Mouse (Mus musculus): ENCODE data around the gene Gm11361. TPM values are rescaled to one million over a fixed set of nuclear protein-coding genes. Genes with fewer than 3 reads are reported as not detected.

Gene Gm11361
- polyA plus RNA-seq (2014; fragmentation: Nextera tagmentation; extraction: Ambion mirVana), result 0.88 and 2.1 TPM in 2 replicates

GRCm38 (mm10) chr13:28257228-28257627, at the start of gene Gm11361:
Gene Gm11361 (plus strand): TSS chr13:28257528.
- DNase-seq (ENCODE audit: low spot score) (no peak), ATAC-seq (ENCODE audit: low FRiP score) (no peak)
- 100% methylated on average over 3 of the region's 3 CpGs for WGBS
- no peaks in the 10 kb centered on the region for H3K9me3 ChIP-seq (ENCODE audit: control insufficient read depth, low read length)
- H3K27ac ChIP-seq (ENCODE audit: low read depth, low read length), result no peak within 1 kb of the TSS
- no peak within 1 kb of the TSS for H3K9ac ChIP-seq (ENCODE audit: low read depth, low read length)
- no peaks in the 10 kb centered on the region for H3K4me1 ChIP-seq (replicated peaks; ENCODE audit: control insufficient read depth, insufficient read depth, low read length)
- no peaks in the 10 kb centered on the region for H3K36me3 ChIP-seq (ENCODE audit: control insufficient read depth, insufficient read depth, low read length)
- no peak within 1 kb of the TSS for H3K4me3 ChIP-seq (ENCODE audit: low read depth, low read length)
- no peak within 1 kb of the TSS for H3K4me2 ChIP-seq (replicated peaks; ENCODE audit: low read depth, low read length)
- no peaks in the 10 kb centered on the region for H3K27me3 ChIP-seq (ENCODE audit: control insufficient read depth, insufficient read depth, low read length)

GRCm38 (mm10) chr13:28264399-28264798, 7.1 kb downstream of the Gm11361 start:
- ATAC-seq (ENCODE audit: low FRiP score) (no peak), DNase-seq (ENCODE audit: low spot score) (peak; percentile 2)
- no peak overlapping the region for H3K4me2 ChIP-seq (replicated peaks; ENCODE audit: low read depth, low read length)
- no peak overlapping the region for H3K4me3 ChIP-seq (ENCODE audit: low read depth, low read length)
- no peak overlapping the region for H3K27ac ChIP-seq (ENCODE audit: low read depth, low read length)
- H3K36me3 ChIP-seq (ENCODE audit: control insufficient read depth, insufficient read depth, low read length), result no peaks in the 10 kb centered on the region
- no peaks in the 10 kb centered on the region for H3K27me3 ChIP-seq (ENCODE audit: control insufficient read depth, insufficient read depth, low read length)
- no peaks in the 10 kb centered on the region for H3K4me1 ChIP-seq (replicated peaks; ENCODE audit: control insufficient read depth, insufficient read depth, low read length)
- no peak overlapping the region for H3K9ac ChIP-seq (ENCODE audit: low read depth, low read length)
- WGBS, result 13% methylated on average over 1 of the region's 1 CpGs
- no peaks in the 10 kb centered on the region for H3K9me3 ChIP-seq (ENCODE audit: control insufficient read depth, low read length)

GRCm38 (mm10) chr13:28287368-28287767, 30.0 kb downstream of the Gm11361 start:
- ATAC-seq (ENCODE audit: low FRiP score) (no peak), DNase-seq (ENCODE audit: low spot score) (no peak)
- Histone ChIP-seq H3K4me2 (replicated peaks; ENCODE audit: low read depth, low read length) (no peak overlapping the region), H3K27ac (ENCODE audit: low read depth, low read length) (no peak overlapping the region), H3K4me3 (ENCODE audit: low read depth, low read length) (no peak overlapping the region), H3K4me1 (replicated peaks; ENCODE audit: control insufficient read depth, insufficient read depth, low read length) (no peaks in the 10 kb centered on the region), H3K27me3 (ENCODE audit: control insufficient read depth, insufficient read depth, low read length) (no peaks in the 10 kb centered on the region), H3K9me3 (ENCODE audit: control insufficient read depth, low read length) (no peaks in the 10 kb centered on the region), H3K36me3 (ENCODE audit: control insufficient read depth, insufficient read depth, low read length) (no peaks in the 10 kb centered on the region), H3K9ac (ENCODE audit: low read depth, low read length) (no peak overlapping the region)
- WGBS, result 94% methylated on average over 3 of the region's 3 CpGs

GRCm38 (mm10) chr13:28294272-28294671, 36.9 kb downstream of the Gm11361 start:
- 0 out of 2 replicates have a peak overlapping the region, but pooled peaks have one; percentile 14 for H3K27ac ChIP-seq (ENCODE audit: low read depth, low read length)
- no peak overlapping the region for H3K4me3 ChIP-seq (ENCODE audit: low read depth, low read length)
- no peaks in the 10 kb centered on the region for H3K36me3 ChIP-seq (ENCODE audit: control insufficient read depth, insufficient read depth, low read length)
- no peak overlapping the region for H3K4me2 ChIP-seq (replicated peaks; ENCODE audit: low read depth, low read length)
- no peaks in the 10 kb centered on the region for H3K4me1 ChIP-seq (replicated peaks; ENCODE audit: control insufficient read depth, insufficient read depth, low read length)
- 73% methylated on average over 4 of the region's 4 CpGs for WGBS
- no peaks in the 10 kb centered on the region for H3K27me3 ChIP-seq (ENCODE audit: control insufficient read depth, insufficient read depth, low read length)
- peak; percentile 1 for DNase-seq (ENCODE audit: low spot score)
- no peak overlapping the region for H3K9ac ChIP-seq (ENCODE audit: low read depth, low read length)
- no peak for ATAC-seq (ENCODE audit: low FRiP score)
- no peaks in the 10 kb centered on the region for H3K9me3 ChIP-seq (ENCODE audit: control insufficient read depth, low read length)

GRCm38 (mm10) chr13:28294757-28295361, 37.5 kb downstream of the Gm11361 start:
- H3K36me3 ChIP-seq (ENCODE audit: control insufficient read depth, insufficient read depth, low read length), result no peaks in the 10 kb centered on the region
- 0 out of 2 replicates have a peak overlapping the region, but pooled peaks have one; percentile 14 for H3K27ac ChIP-seq (ENCODE audit: low read depth, low read length)
- peak; percentile 79; the same call in 1 of the 2 replicates for ATAC-seq (ENCODE audit: low FRiP score)
- H3K27me3 ChIP-seq (ENCODE audit: control insufficient read depth, insufficient read depth, low read length), result no peaks in the 10 kb centered on the region
- WGBS, result 3% methylated on average over 3 of the region's 3 CpGs
- H3K9ac ChIP-seq (ENCODE audit: low read depth, low read length), result no peak overlapping the region
- peak; percentile 62 for DNase-seq (ENCODE audit: low spot score)
- H3K4me3 ChIP-seq (ENCODE audit: low read depth, low read length), result no peak overlapping the region
- H3K4me1 ChIP-seq (replicated peaks; ENCODE audit: control insufficient read depth, insufficient read depth, low read length), result no peaks in the 10 kb centered on the region
- H3K4me2 ChIP-seq (replicated peaks; ENCODE audit: low read depth, low read length), result no peak overlapping the region
- no peaks in the 10 kb centered on the region for H3K9me3 ChIP-seq (ENCODE audit: control insufficient read depth, low read length)

GRCm38 (mm10) chr13:28295492-28295891, 38.2 kb downstream of the Gm11361 start:
- WGBS, result 43% methylated on average over 5 of the region's 5 CpGs
- no peak overlapping the region for H3K4me2 ChIP-seq (replicated peaks; ENCODE audit: low read depth, low read length)

GRCm38 (mm10) chr13:28297098-28297497, 39.8 kb downstream of the Gm11361 start:
- no peak for ATAC-seq (ENCODE audit: low FRiP score)
- no peaks in the 10 kb centered on the region for H3K4me1 ChIP-seq (replicated peaks; ENCODE audit: control insufficient read depth, insufficient read depth, low read length)
- H3K9ac ChIP-seq (ENCODE audit: low read depth, low read length), result no peak overlapping the region
- 95% methylated on average over 2 of the region's 2 CpGs for WGBS
- no peak for DNase-seq (ENCODE audit: low spot score)
- H3K4me3 ChIP-seq (ENCODE audit: low read depth, low read length), result no peak overlapping the region
- H3K27me3 ChIP-seq (ENCODE audit: control insufficient read depth, insufficient read depth, low read length), result no peaks in the 10 kb centered on the region
- H3K9me3 ChIP-seq (ENCODE audit: control insufficient read depth, low read length), result no peaks in the 10 kb centered on the region
- H3K36me3 ChIP-seq (ENCODE audit: control insufficient read depth, insufficient read depth, low read length), result no peaks in the 10 kb centered on the region
- H3K27ac ChIP-seq (ENCODE audit: low read depth, low read length), result no peak overlapping the region
- H3K4me2 ChIP-seq (replicated peaks; ENCODE audit: low read depth, low read length), result no peak overlapping the region

More at GRCm38 (mm10) chr13:28295492-28295891, 38.2 kb downstream of the Gm11361 start:
- Histone ChIP-seq H3K27ac (ENCODE audit: low read depth, low read length) (no peak overlapping the region), H3K36me3 (ENCODE audit: control insufficient read depth, insufficient read depth, low read length) (no peaks in the 10 kb centered on the region), H3K4me3 (ENCODE audit: low read depth, low read length) (no peak overlapping the region), H3K4me1 (replicated peaks; ENCODE audit: control insufficient read depth, insufficient read depth, low read length) (no peaks in the 10 kb centered on the region), H3K27me3 (ENCODE audit: control insufficient read depth, insufficient read depth, low read length) (no peaks in the 10 kb centered on the region), H3K9me3 (ENCODE audit: control insufficient read depth, low read length) (no peaks in the 10 kb centered on the region), H3K9ac (ENCODE audit: low read depth, low read length) (no peak overlapping the region)
- peak; percentile 6 for DNase-seq (ENCODE audit: low spot score)
- ATAC-seq (ENCODE audit: low FRiP score), result peak; percentile 69; the same call in 1 of the 2 replicates

GRCm38 (mm10) chr13:28297577-28297976, 40.2 kb downstream of the Gm11361 start:
- no peaks in the 10 kb centered on the region for H3K9me3 ChIP-seq (ENCODE audit: control insufficient read depth, low read length)
- H3K36me3 ChIP-seq (ENCODE audit: control insufficient read depth, insufficient read depth, low read length), result no peaks in the 10 kb centered on the region
- H3K4me3 ChIP-seq (ENCODE audit: low read depth, low read length), result no peak overlapping the region
- WGBS, result 63% methylated on average over 2 of the region's 2 CpGs
- ATAC-seq (ENCODE audit: low FRiP score), result no peak
- DNase-seq (ENCODE audit: low spot score), result no peak
- no peaks in the 10 kb centered on the region for H3K4me1 ChIP-seq (replicated peaks; ENCODE audit: control insufficient read depth, insufficient read depth, low read length)
- no peak overlapping the region for H3K27ac ChIP-seq (ENCODE audit: low read depth, low read length)
- no peak overlapping the region for H3K9ac ChIP-seq (ENCODE audit: low read depth, low read length)
- no peaks in the 10 kb centered on the region for H3K27me3 ChIP-seq (ENCODE audit: control insufficient read depth, insufficient read depth, low read length)
- no peak overlapping the region for H3K4me2 ChIP-seq (replicated peaks; ENCODE audit: low read depth, low read length)

All from hindbrain, embryonic 11.5 days (tissue).